Mouse (Mus musculus) frontal cortex, postnatal 10 days (tissue): ENCODE measurements around the gene Kcnb1.

Experiments used
- DNase-seq, 2 experiments: peaks; one replicate each; pipeline ENCODE4 v3.0.0; 2022; ENCODE audit warnings: low spot score in 2 of 2, mixed read lengths in 1 of 2

The Kcnb1 gene

GRCm38 (mm10) chr2:167128699-167129607, 61.0 kb downstream of the Kcnb1 start:
- DNase-seq, result no peak

- DNase-seq, result no peak
Measured at GRCm38 (mm10) chr2:167127404-167127803, 62.6 kb downstream of the Kcnb1 start.

GRCm38 (mm10) chr2:167125781-167126180, 64.2 kb downstream of the Kcnb1 start:
- DNase-seq, result no peak

- DNase-seq, result peak; percentile 46 to 65
Measured at GRCm38 (mm10) chr2:167123936-167124335, 66.0 kb downstream of the Kcnb1 start.

GRCm38 (mm10) chr2:167122737-167123136, 67.2 kb downstream of the Kcnb1 start:
- DNase-seq, result no peak

GRCm38 (mm10) chr2:167121996-167122395, 68.0 kb downstream of the Kcnb1 start:
- DNase-seq, result no peak

GRCm38 (mm10) chr2:167121228-167121627, 68.7 kb downstream of the Kcnb1 start:
- no peak for DNase-seq

- no peak for DNase-seq
Measured at GRCm38 (mm10) chr2:167120186-167120830, 69.6 kb downstream of the Kcnb1 start.

GRCm38 (mm10) chr2:167118046-167118445, 71.9 kb downstream of the Kcnb1 start:
- DNase-seq, result no peak

GRCm38 (mm10) chr2:167112737-167113136, 77.2 kb downstream of the Kcnb1 start:
- peak in 1 of 2 experiments; percentile 77 for DNase-seq

- no peak for DNase-seq
Measured at GRCm38 (mm10) chr2:167112259-167112658, 77.7 kb downstream of the Kcnb1 start.

- DNase-seq, result no peak
Measured at GRCm38 (mm10) chr2:167109506-167109905, 80.4 kb downstream of the Kcnb1 start.

GRCm38 (mm10) chr2:167103546-167103945, 86.4 kb downstream of the Kcnb1 start:
- no peak for DNase-seq

GRCm38 (mm10) chr2:167101743-167102441, 88.1 kb downstream of the Kcnb1 start:
- DNase-seq, result no peak

- no peak for DNase-seq
Measured at GRCm38 (mm10) chr2:167094688-167095087, 95.3 kb downstream of the Kcnb1 start.

GRCm38 (mm10) chr2:167093171-167093900, 96.6 kb downstream of the Kcnb1 start:
- no peak for DNase-seq

GRCm38 (mm10) chr2:167090271-167090670, 99.7 kb downstream of the Kcnb1 start:
- DNase-seq, result no peak

- no peak for DNase-seq
Measured at GRCm38 (mm10) chr2:167086836-167087235, 103.1 kb downstream of the Kcnb1 start.

- no peak for DNase-seq
Measured at GRCm38 (mm10) chr2:167086092-167086491, 103.9 kb downstream of the Kcnb1 start.

GRCm38 (mm10) chr2:167081639-167082038, 108.3 kb downstream of the Kcnb1 start:
- no peak for DNase-seq

GRCm38 (mm10) chr2:167081135-167081534, 108.8 kb downstream of the Kcnb1 start:
- DNase-seq, result no peak

GRCm38 (mm10) chr2:167080387-167080786, 109.6 kb downstream of the Kcnb1 start:
- no peak for DNase-seq
